Mouse (Mus musculus): ENCODE data around the gene Spata25. TPM values are rescaled to one million over a fixed set of nuclear protein-coding genes. Genes with fewer than 3 reads are reported as not detected.
"Not testable (repeated sequence)": the region's sequence is repeated elsewhere in the genome, so short reads cannot be mapped to it uniquely, and the experiment has no call there.

The Spata25 gene
- polyA plus RNA-seq, 1 experiment from 2014 or later, result not detected

GRCm38 (mm10) chr2:164804533-164805331 is 23.6 kb downstream of the Spata25 start, which contains the start of the genes Acot8 and Zswim3:
Acot8 (minus strand) TSS chr2:164804882.
Zswim3 (plus strand) TSS chr2:164805098.
- peak within 1 kb of the TSS; percentile 83 for H3K9ac ChIP-seq (ENCODE audit: low read depth, low read length)
- WGBS, result under 1% methylated on average over 47 of the region's 47 CpGs
- peak within 1 kb of the TSS; percentile 81 for H3K27ac ChIP-seq (ENCODE audit: low read length)
- H3K4me2 ChIP-seq (ENCODE audit: low read length), result peak within 1 kb of the TSS; percentile 74
- peaks cover 30% of the 10 kb centered on the region for H3K4me1 ChIP-seq (ENCODE audit: control insufficient read depth, insufficient read depth, low read length)
- peaks cover 7% of the 10 kb centered on the region for H3K36me3 ChIP-seq (ENCODE audit: control insufficient read depth, insufficient read depth, low read length)
- H3K4me3 ChIP-seq (ENCODE audit: low read depth, low read length), result peak within 1 kb of the TSS; percentile 76
- H3K9me3 ChIP-seq (replicated peaks; ENCODE audit: control insufficient read depth, low read length, poor library complexity, severe bottlenecking), result no peaks in the 10 kb centered on the region
- H3K27me3 ChIP-seq (ENCODE audit: control insufficient read depth, insufficient read depth, low read depth, low read length), result no peaks in the 10 kb centered on the region
- ATAC-seq, result peak; percentile 96

GRCm38 (mm10) chr2:164803921-164804313 is 24.4 kb downstream of the Spata25 start:
- Histone ChIP-seq H3K9me3 (replicated peaks; ENCODE audit: control insufficient read depth, low read length, poor library complexity, severe bottlenecking) (no peaks in the 10 kb centered on the region), H3K27me3 (ENCODE audit: control insufficient read depth, insufficient read depth, low read depth, low read length) (no peaks in the 10 kb centered on the region), H3K4me1 (ENCODE audit: control insufficient read depth, insufficient read depth, low read length) (peaks cover 30% of the 10 kb centered on the region), H3K27ac (ENCODE audit: low read length) (peak overlapping the region; percentile 79), H3K4me2 (ENCODE audit: low read length) (peak overlapping the region; percentile 74), H3K9ac (ENCODE audit: low read depth, low read length) (peak overlapping the region; percentile 74), H3K36me3 (ENCODE audit: control insufficient read depth, insufficient read depth, low read length) (peaks cover 4% of the 10 kb centered on the region), H3K4me3 (ENCODE audit: low read depth, low read length) (peak overlapping the region; percentile 76)
- WGBS, result 68% methylated on average over 1 of the region's 1 CpGs
- no peak for ATAC-seq

- Histone ChIP-seq H3K9me3 (replicated peaks; ENCODE audit: control insufficient read depth, low read length, poor library complexity, severe bottlenecking) (no peaks in the 10 kb centered on the region), H3K9ac (ENCODE audit: low read depth, low read length) (peak overlapping the region; percentile 74), H3K36me3 (ENCODE audit: control insufficient read depth, insufficient read depth, low read length) (peaks cover 4% of the 10 kb centered on the region), H3K4me3 (ENCODE audit: low read depth, low read length) (peak overlapping the region; percentile 76), H3K27ac (ENCODE audit: low read length) (no peak overlapping the region), H3K27me3 (ENCODE audit: control insufficient read depth, insufficient read depth, low read depth, low read length) (no peaks in the 10 kb centered on the region), H3K4me1 (ENCODE audit: control insufficient read depth, insufficient read depth, low read length) (peaks cover 30% of the 10 kb centered on the region), H3K4me2 (ENCODE audit: low read length) (peak overlapping the region; percentile 74)
- ATAC-seq, result no peak
- WGBS, result 94% methylated on average over 16 of the region's 16 CpGs
Observed at GRCm38 (mm10) chr2:164803201-164803920, 25.0 kb downstream of the Spata25 start.

- Histone ChIP-seq H3K4me1 (ENCODE audit: control insufficient read depth, insufficient read depth, low read length) (peaks cover 13% of the 10 kb centered on the region), H3K27ac (ENCODE audit: low read length) (no peak overlapping the region), H3K27me3 (ENCODE audit: control insufficient read depth, insufficient read depth, low read depth, low read length) (no peaks in the 10 kb centered on the region), H3K36me3 (ENCODE audit: control insufficient read depth, insufficient read depth, low read length) (peaks cover 9% of the 10 kb centered on the region), H3K4me3 (ENCODE audit: low read depth, low read length) (no peak overlapping the region), H3K9ac (ENCODE audit: low read depth, low read length) (no peak overlapping the region), H3K9me3 (replicated peaks; ENCODE audit: control insufficient read depth, low read length, poor library complexity, severe bottlenecking) (no peaks in the 10 kb centered on the region), H3K4me2 (ENCODE audit: low read length) (no peak overlapping the region)
- no peak for ATAC-seq
- WGBS, result 92% methylated on average over 13 of the region's 13 CpGs
Observed at GRCm38 (mm10) chr2:164800252-164801004, 27.9 kb downstream of the Spata25 start.

- not testable (repeated sequence) for H3K4me1 ChIP-seq (ENCODE audit: control insufficient read depth, insufficient read depth, low read length); ATAC-seq; H3K27ac ChIP-seq (ENCODE audit: low read length); H3K27me3 ChIP-seq (ENCODE audit: control insufficient read depth, insufficient read depth, low read depth, low read length); H3K4me3 ChIP-seq (ENCODE audit: low read depth, low read length); H3K4me2 ChIP-seq (ENCODE audit: low read length); H3K9ac ChIP-seq (ENCODE audit: low read depth, low read length); H3K9me3 ChIP-seq (replicated peaks; ENCODE audit: control insufficient read depth, low read length, poor library complexity, severe bottlenecking)
- WGBS, result 80% methylated on average over 5 of the region's 6 CpGs
- H3K36me3 ChIP-seq (ENCODE audit: control insufficient read depth, insufficient read depth, low read length), result peaks cover 14% of the 10 kb centered on the region
Observed at GRCm38 (mm10) chr2:164798554-164798953, 29.8 kb downstream of the Spata25 start.

GRCm38 (mm10) chr2:164795868-164796267 is 32.5 kb downstream of the Spata25 start:
- no peak overlapping the region for H3K4me2 ChIP-seq (ENCODE audit: low read length)
- no peaks in the 10 kb centered on the region for H3K9me3 ChIP-seq (replicated peaks; ENCODE audit: control insufficient read depth, low read length, poor library complexity, severe bottlenecking)
- H3K27me3 ChIP-seq (ENCODE audit: control insufficient read depth, insufficient read depth, low read depth, low read length), result no peaks in the 10 kb centered on the region
- 88% methylated on average over 4 of the region's 4 CpGs for WGBS
- no peak for ATAC-seq
- no peaks in the 10 kb centered on the region for H3K4me1 ChIP-seq (ENCODE audit: control insufficient read depth, insufficient read depth, low read length)
- H3K4me3 ChIP-seq (ENCODE audit: low read depth, low read length), result no peak overlapping the region
- no peak overlapping the region for H3K9ac ChIP-seq (ENCODE audit: low read depth, low read length)
- H3K36me3 ChIP-seq (ENCODE audit: control insufficient read depth, insufficient read depth, low read length), result peaks cover 31% of the 10 kb centered on the region
- H3K27ac ChIP-seq (ENCODE audit: low read length), result no peak overlapping the region

GRCm38 (mm10) chr2:164794293-164794692 is 34.0 kb downstream of the Spata25 start:
- Histone ChIP-seq H3K27me3 (ENCODE audit: control insufficient read depth, insufficient read depth, low read depth, low read length) (no peaks in the 10 kb centered on the region), H3K27ac (ENCODE audit: low read length) (no peak overlapping the region), H3K4me3 (ENCODE audit: low read depth, low read length) (no peak overlapping the region), H3K4me1 (ENCODE audit: control insufficient read depth, insufficient read depth, low read length) (no peaks in the 10 kb centered on the region), H3K9me3 (replicated peaks; ENCODE audit: control insufficient read depth, low read length, poor library complexity, severe bottlenecking) (no peaks in the 10 kb centered on the region), H3K4me2 (ENCODE audit: low read length) (no peak overlapping the region), H3K9ac (ENCODE audit: low read depth, low read length) (no peak overlapping the region), H3K36me3 (ENCODE audit: control insufficient read depth, insufficient read depth, low read length) (peaks cover 30% of the 10 kb centered on the region)
- 0 out of 2 replicates have a peak, but pooled peaks have one; percentile 39 for ATAC-seq
- 40% methylated on average over 5 of the region's 5 CpGs for WGBS

- no peak overlapping the region for H3K27ac ChIP-seq (ENCODE audit: low read length)
- peaks cover 2% of the 10 kb centered on the region; the same call in 1 of the 2 replicates for H3K4me1 ChIP-seq (ENCODE audit: control insufficient read depth, insufficient read depth, low read length)
- WGBS, result 91% methylated on average over 2 of the region's 2 CpGs
- no peaks in the 10 kb centered on the region for H3K9me3 ChIP-seq (replicated peaks; ENCODE audit: control insufficient read depth, low read length, poor library complexity, severe bottlenecking)
- H3K36me3 ChIP-seq (ENCODE audit: control insufficient read depth, insufficient read depth, low read length), result peaks cover 30% of the 10 kb centered on the region
- ATAC-seq, result no peak
- no peak overlapping the region for H3K4me3 ChIP-seq (ENCODE audit: low read depth, low read length)
- H3K27me3 ChIP-seq (ENCODE audit: control insufficient read depth, insufficient read depth, low read depth, low read length), result no peaks in the 10 kb centered on the region
- no peak overlapping the region for H3K9ac ChIP-seq (ENCODE audit: low read depth, low read length)
- no peak overlapping the region for H3K4me2 ChIP-seq (ENCODE audit: low read length)
Observed at GRCm38 (mm10) chr2:164793772-164794171, 34.6 kb downstream of the Spata25 start.
